In the genomic region with DNA sequence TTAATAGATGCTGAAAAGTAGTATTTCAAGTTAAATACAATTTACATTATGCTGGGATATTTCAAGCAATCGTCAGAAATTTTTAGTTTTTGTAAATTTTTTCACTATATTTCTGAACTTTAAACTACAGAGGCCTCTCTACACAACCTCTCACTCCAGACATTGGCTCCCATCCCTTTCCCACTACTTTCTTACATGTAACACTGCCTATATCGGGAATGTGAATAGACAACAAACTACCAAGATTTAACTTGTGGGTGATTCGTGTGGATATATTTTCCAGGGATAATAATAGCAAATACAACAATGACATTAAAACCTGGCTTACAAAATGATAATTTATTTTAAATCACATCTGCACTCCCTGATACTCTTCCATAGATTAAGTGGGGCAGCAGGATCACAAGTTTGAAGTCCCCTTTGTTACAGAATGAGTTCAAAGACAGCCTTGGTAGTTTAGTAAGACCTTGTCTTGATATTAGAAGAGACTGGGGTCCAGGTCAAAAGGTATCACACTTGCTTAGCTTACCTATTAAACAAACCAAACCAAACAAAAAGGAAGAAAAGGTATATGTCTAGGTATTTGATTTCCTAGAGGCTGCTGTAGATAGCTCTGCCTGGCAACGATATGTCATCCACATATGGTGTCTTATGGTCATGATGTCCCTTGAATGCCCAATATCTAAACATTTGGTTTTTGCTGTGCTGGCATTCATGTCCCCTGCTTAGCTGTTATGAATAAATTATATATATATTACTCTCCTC, we compare ENCODE assay signal across 10 mouse cellular contexts. TPM values are rescaled to one million over a fixed set of nuclear protein-coding genes. Genes with fewer than 3 reads are reported as not detected.
A peak's percentile ranks its signal among the peaks of the same experiment; 100 is the strongest.
DNase-seq lines count a peak whose midpoint lies in the region; ATAC-seq and TF ChIP-seq lines count a peak whose summit lies in the region.
"Had no signal": no experiment of that assay in that cellular context is flagged by ENCODE, and none has a peak within 500 bp of the region (broad histone marks: within the 10 kb centered on the region; RNA-seq: fewer than 3 reads in every experiment).

No protein-coding gene starts in this region.

- H3K9ac ChIP-seq in lung, embryonic 15.5 days = no peak overlapping the region
- no peak overlapping the region for H3K9ac ChIP-seq in forebrain, embryonic 15.5 days (replicated peaks)

- H3K27ac ChIP-seq in lung, embryonic 15.5 days = peak overlapping the region; percentile 87
- H3K27ac ChIP-seq in forebrain, embryonic 15.5 days (replicated peaks) = peak overlapping the region; percentile 38

- peak; percentile 40 for DNase-seq in embryo, embryonic 9.5 days (ENCODE audit: extremely low spot score)
- no peak for DNase-seq in embryo, embryonic 10 days (ENCODE audit: low spot score)
- DNase-seq in lung, postnatal 14 days = no peak
- no peak for DNase-seq in cerebellum, postnatal 36 days
- DNase-seq in cerebellum, adult 18-20 months = no peak
- DNase-seq: heart, adult 18-20 months; layer of hippocampus, adult 9-11 months had no signal

- TF ChIP-seq POLR2A in myocyte (IDR thresholded peaks at IDR 0.05; ENCODE audit: insufficient read length, low read depth) = no peak

- H3K4me2 ChIP-seq in lung, embryonic 15.5 days = peak overlapping the region; percentile 52
- peak overlapping the region; percentile 34 for H3K4me2 ChIP-seq in forebrain, embryonic 15.5 days (replicated peaks)
- peak overlapping the region; percentile 70 for H3K4me2 ChIP-seq in myocyte (ENCODE audit: low read depth)

- no peak for ATAC-seq in lung, embryonic 15.5 days (ENCODE audit: borderline replicate concordance, extremely low read depth, low FRiP score, low TSS enrichment)
- ATAC-seq in forebrain, embryonic 15.5 days (replicated peaks) = no peak

- 37% methylated on average over 4 of the region's 4 CpGs for WGBS in lung, embryonic 15.5 days
- 50% methylated on average over 4 of the region's 4 CpGs for WGBS in forebrain, embryonic 15.5 days

- H3K36me3 ChIP-seq in lung, embryonic 15.5 days = no peaks in the 10 kb centered on the region
- H3K36me3 ChIP-seq in forebrain, embryonic 15.5 days = no peaks in the 10 kb centered on the region
- no peaks in the 10 kb centered on the region for H3K36me3 ChIP-seq in myocyte (ENCODE audit: control insufficient read depth, insufficient read depth)

- no peaks in the 10 kb centered on the region for H3K9me3 ChIP-seq in lung, embryonic 15.5 days
- no peaks in the 10 kb centered on the region for H3K9me3 ChIP-seq in forebrain, embryonic 15.5 days

- no peak overlapping the region for H3ac ChIP-seq in myocyte (ENCODE audit: control insufficient read depth, insufficient read length)

- H3K4me1 ChIP-seq in lung, embryonic 15.5 days = peaks cover 20% of the 10 kb centered on the region
- peaks cover 27% of the 10 kb centered on the region for H3K4me1 ChIP-seq in forebrain, embryonic 15.5 days

- H3K27me3 ChIP-seq in lung, embryonic 15.5 days = no peaks in the 10 kb centered on the region
- H3K27me3 ChIP-seq in forebrain, embryonic 15.5 days = no peaks in the 10 kb centered on the region
- H3K27me3 ChIP-seq in myocyte (ENCODE audit: control insufficient read depth, insufficient read depth, insufficient read length) = no peaks in the 10 kb centered on the region

- H3K4me3 ChIP-seq in lung, embryonic 15.5 days = peak overlapping the region; percentile 39
- H3K4me3 ChIP-seq in forebrain, embryonic 15.5 days = no peak overlapping the region
- peak overlapping the region; percentile 15 for H3K4me3 ChIP-seq in myocyte

- no peaks in the 10 kb centered on the region for H3K79me2 ChIP-seq in myocyte (ENCODE audit: control insufficient read depth, insufficient read depth)

TF ChIP-seq in myocyte, 11 proteins besides CTCF, POLR2A, EP300 and RAD21:
- TF ChIP-seq MYOG (IDR thresholded peaks at IDR 0.05; ENCODE audit: control insufficient read depth in 1 of 3, insufficient read depth in 1 of 3, insufficient read length in 2 of 3, low read depth in 2 of 3) = no peak
- no peak for TF ChIP-seq CEBPB (IDR thresholded peaks at IDR 0.05; ENCODE audit: insufficient read depth, poor library complexity, severe bottlenecking)
- TF ChIP-seq POLR2AphosphoS2 (IDR thresholded peaks at IDR 0.05; ENCODE audit: insufficient read length, low read depth) = no peak
TF ChIP-seq in myocyte: peak in this region for 0.

RNA-seq across cellular contexts. Expression of gene Hist1h3b, which starts 1.4 kb away (rescaled TPM):
- 12.0 and 18.6 TPM in 2 replicates for polyA plus RNA-seq in lung, embryonic 15.5 days (2015; fragmentation: Nextera tagmentation; extraction: Ambion mirVana)
- polyA plus RNA-seq in forebrain, embryonic 15.5 days (2015; fragmentation: Nextera tagmentation; extraction: Ambion mirVana) = 7.9 and 11.7 TPM in 2 replicates
- polyA plus RNA-seq in myocyte (2012; fragmentation: generic; extraction: Trizol) = 1.3 TPM

RNA-seq across cellular contexts. Expression of gene Hist1h2ab, which starts 2.6 kb away (rescaled TPM):
- 74.3 and 83.5 TPM in 2 replicates for polyA plus RNA-seq in lung, embryonic 15.5 days (2015; fragmentation: Nextera tagmentation; extraction: Ambion mirVana)
- polyA plus RNA-seq in forebrain, embryonic 15.5 days (2015; fragmentation: Nextera tagmentation; extraction: Ambion mirVana) = 26.0 and 31.2 TPM in 2 replicates
- polyA plus RNA-seq in myocyte (2012; fragmentation: generic; extraction: Trizol) = 2.1 TPM

RNA-seq across cellular contexts. Expression of gene Hist1h4b, which starts 3.3 kb away (rescaled TPM):
- 5.8 and 7.5 TPM in 2 replicates for polyA plus RNA-seq in lung, embryonic 15.5 days (2015; fragmentation: Nextera tagmentation; extraction: Ambion mirVana)
- 2.8 and 3.8 TPM in 2 replicates for polyA plus RNA-seq in forebrain, embryonic 15.5 days (2015; fragmentation: Nextera tagmentation; extraction: Ambion mirVana)
- 5.5 TPM for polyA plus RNA-seq in myocyte (2012; fragmentation: generic; extraction: Trizol)

RNA-seq across cellular contexts. Expression of gene Hist1h2bb, which starts 7.0 kb away (rescaled TPM):
- 3.2 and 4.1 TPM in 2 replicates for polyA plus RNA-seq in lung, embryonic 15.5 days (2015; fragmentation: Nextera tagmentation; extraction: Ambion mirVana)
- 1.8 and 2.0 TPM in 2 replicates for polyA plus RNA-seq in forebrain, embryonic 15.5 days (2015; fragmentation: Nextera tagmentation; extraction: Ambion mirVana)
- polyA plus RNA-seq in myocyte (2012; fragmentation: generic; extraction: Trizol) = 1.3 TPM

RNA-seq across cellular contexts. Expression of gene Hist1h4a, which starts 7.5 kb away (rescaled TPM):
- polyA plus RNA-seq in lung, embryonic 15.5 days (2015; fragmentation: Nextera tagmentation; extraction: Ambion mirVana) = 0.69 TPM in 1 of 2 replicates, not detected in the other
- polyA plus RNA-seq in forebrain, embryonic 15.5 days (2015; fragmentation: Nextera tagmentation; extraction: Ambion mirVana) = 0.38 TPM in 1 of 2 replicates, not detected in the other
- 4.2 TPM for polyA plus RNA-seq in myocyte (2012; fragmentation: generic; extraction: Trizol)
